Mouse (Mus musculus): ENCODE results near the gene Rap1gap. TPM values are rescaled to one million over a fixed set of nuclear protein-coding genes. Genes with fewer than 3 reads are reported as not detected.

Rap1gap gene
- polyA plus RNA-seq, 1 experiment from 2014 or later: 4.4 TPM

DNA sequence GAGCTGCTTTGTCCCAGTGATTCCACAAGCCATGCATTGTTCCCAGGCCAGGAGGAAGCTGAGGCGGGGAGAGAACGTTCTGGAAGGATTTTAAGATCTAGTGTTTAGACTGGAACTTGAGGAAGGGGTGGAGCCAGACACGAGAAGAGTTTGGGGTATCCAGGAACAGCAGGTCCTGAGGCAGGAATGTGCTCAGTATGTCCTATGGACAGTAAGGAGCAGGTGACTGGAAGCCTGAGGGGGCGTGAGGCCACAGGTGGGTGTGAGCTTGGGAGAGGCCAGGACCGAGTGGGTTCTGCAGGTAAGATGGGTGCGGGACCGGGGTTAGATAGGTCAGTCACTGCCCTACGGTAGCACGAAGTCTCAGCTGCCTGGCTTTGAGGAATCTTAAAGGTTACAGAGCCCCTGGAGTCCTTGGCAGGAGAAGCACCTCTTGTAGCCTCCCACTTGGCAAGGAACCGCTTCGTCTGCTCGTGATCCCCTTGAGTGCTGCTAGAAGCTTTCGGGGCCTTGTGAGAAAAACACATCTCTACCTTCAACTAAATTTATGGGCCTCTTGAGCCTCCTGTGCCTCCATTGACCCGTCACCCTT lies 22.8 kb downstream of the Rap1gap start:
- H3K9ac ChIP-seq (ENCODE audit: low read length): no peak overlapping the region
- no peak for ATAC-seq (replicated peaks; ENCODE audit: low FRiP score)
- H3K27me3 ChIP-seq (ENCODE audit: control insufficient read depth, insufficient read depth, low read length): peaks cover 2% of the 10 kb centered on the region
- no peaks in the 10 kb centered on the region for H3K36me3 ChIP-seq (ENCODE audit: control insufficient read depth, insufficient read depth, low read length)
- no peak overlapping the region for H3K4me2 ChIP-seq (ENCODE audit: low read depth, low read length, severe bottlenecking)
- no peak for DNase-seq (ENCODE audit: low spot score)
- 82% methylated on average over 14 of the region's 14 CpGs for WGBS
- H3K4me3 ChIP-seq (ENCODE audit: low read depth, low read length): no peak overlapping the region
- no peaks in the 10 kb centered on the region for H3K9me3 ChIP-seq (ENCODE audit: control insufficient read depth, low read length)
- no peak overlapping the region for H3K27ac ChIP-seq (ENCODE audit: low read depth, low read length)
- H3K4me1 ChIP-seq (replicated peaks; ENCODE audit: control insufficient read depth, insufficient read depth, low read length): 0 out of 2 replicates have a peak, but pooled peaks cover 4% of the 10 kb centered on the region

DNA sequence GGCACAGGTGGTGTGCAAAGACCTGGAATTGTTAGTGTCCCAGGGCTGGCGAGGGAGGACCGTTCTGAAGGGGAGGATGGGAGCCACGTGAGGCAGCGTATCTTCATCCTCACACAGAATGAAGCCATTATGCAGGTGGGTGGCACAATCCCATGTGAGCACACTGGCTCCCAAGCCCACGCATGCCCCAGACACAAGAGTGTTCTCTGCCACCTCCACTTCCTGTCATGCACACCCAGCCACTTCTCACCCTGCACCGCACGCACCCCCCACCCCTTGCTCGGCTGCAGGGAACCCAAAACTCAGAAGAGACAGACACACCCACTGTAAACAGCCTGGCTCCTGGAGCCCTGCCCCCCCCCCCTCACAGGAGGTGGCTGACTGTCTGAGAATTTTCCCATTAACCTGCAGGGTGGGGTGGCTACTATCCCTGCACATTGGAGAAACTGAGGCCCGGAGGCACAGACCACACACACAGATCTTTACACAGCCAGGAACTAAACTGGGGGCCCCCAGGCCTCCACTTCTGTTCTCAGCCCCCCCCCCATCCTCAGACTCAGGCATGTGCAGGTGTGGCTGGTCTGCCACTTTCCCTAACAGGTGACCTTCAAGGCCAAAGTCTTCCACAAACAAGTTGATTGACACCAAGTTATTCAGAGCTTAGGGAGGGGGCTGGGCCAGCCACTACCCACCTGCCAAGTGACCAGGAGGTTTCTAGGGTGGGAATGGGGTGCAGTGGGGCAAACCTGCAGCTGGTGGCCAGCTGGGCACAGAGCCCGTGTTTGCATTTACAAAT lies 27.8 kb downstream of the Rap1gap start:
- DNase-seq (ENCODE audit: low spot score): no peak
- Histone ChIP-seq H3K4me1 (replicated peaks; ENCODE audit: control insufficient read depth, insufficient read depth, low read length) (no peaks in the 10 kb centered on the region), H3K36me3 (ENCODE audit: control insufficient read depth, insufficient read depth, low read length) (no peaks in the 10 kb centered on the region), H3K27ac (ENCODE audit: low read depth, low read length) (no peak overlapping the region), H3K27me3 (ENCODE audit: control insufficient read depth, insufficient read depth, low read length) (no peaks in the 10 kb centered on the region), H3K4me2 (ENCODE audit: low read depth, low read length, severe bottlenecking) (no peak overlapping the region), H3K4me3 (ENCODE audit: low read depth, low read length) (no peak overlapping the region), H3K9me3 (ENCODE audit: control insufficient read depth, low read length) (no peaks in the 10 kb centered on the region), H3K9ac (ENCODE audit: low read length) (no peak overlapping the region)
- WGBS: 85% methylated on average over 10 of the region's 10 CpGs
- ATAC-seq (replicated peaks; ENCODE audit: low FRiP score): no peak

DNA sequence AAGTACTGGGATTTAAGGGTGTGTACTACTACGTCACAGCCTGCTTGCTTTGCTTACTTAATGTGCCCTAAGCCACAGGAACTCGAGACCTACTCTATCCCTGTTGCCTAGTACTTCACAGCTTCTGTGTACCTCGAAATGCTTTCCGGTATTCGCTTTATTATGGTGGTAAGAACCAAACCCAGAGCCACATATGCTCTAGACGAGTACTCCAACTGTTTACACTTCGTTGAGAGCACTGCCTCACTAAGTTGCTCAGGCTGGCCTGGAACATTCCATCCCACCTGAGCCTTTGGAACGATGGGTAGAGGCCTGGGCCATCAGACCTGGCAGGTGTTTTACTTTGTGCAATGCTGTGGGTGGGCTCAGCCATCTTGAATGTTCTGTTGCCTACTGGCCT lies 30.8 kb downstream of the Rap1gap start:
- H3K36me3 ChIP-seq (ENCODE audit: control insufficient read depth, insufficient read depth, low read length): no peaks in the 10 kb centered on the region
- WGBS: 80% methylated on average over 8 of the region's 8 CpGs
- DNase-seq (ENCODE audit: low spot score) (no peak), ATAC-seq (replicated peaks; ENCODE audit: low FRiP score) (no peak)
- H3K27me3 ChIP-seq (ENCODE audit: control insufficient read depth, insufficient read depth, low read length): no peaks in the 10 kb centered on the region
- no peak overlapping the region for H3K9ac ChIP-seq (ENCODE audit: low read length)
- no peak overlapping the region for H3K4me2 ChIP-seq (ENCODE audit: low read depth, low read length, severe bottlenecking)
- no peak overlapping the region for H3K27ac ChIP-seq (ENCODE audit: low read depth, low read length)
- no peaks in the 10 kb centered on the region for H3K9me3 ChIP-seq (ENCODE audit: control insufficient read depth, low read length)
- no peaks in the 10 kb centered on the region for H3K4me1 ChIP-seq (replicated peaks; ENCODE audit: control insufficient read depth, insufficient read depth, low read length)
- no peak overlapping the region for H3K4me3 ChIP-seq (ENCODE audit: low read depth, low read length)

DNA sequence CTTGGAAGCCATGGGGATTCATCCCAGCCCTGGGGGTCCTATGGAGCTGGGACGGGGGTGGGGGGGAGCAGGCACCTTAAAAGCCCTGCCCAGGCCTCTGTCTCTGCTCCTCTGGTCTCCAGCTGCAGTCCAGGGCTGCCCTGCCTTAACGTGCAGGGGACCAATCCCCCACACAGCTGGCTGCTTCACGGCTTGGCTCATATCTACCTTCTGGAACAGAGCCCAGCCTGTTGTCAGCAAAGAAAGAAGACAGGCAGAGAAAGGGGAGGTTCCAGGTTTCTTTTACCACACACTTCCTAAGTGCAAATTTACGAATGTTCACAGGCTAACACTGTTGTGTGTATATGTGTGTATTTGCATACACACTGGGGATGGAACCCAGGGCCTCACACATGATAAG lies 31.4 kb downstream of the Rap1gap start:
- Histone ChIP-seq H3K4me3 (ENCODE audit: low read depth, low read length) (no peak overlapping the region), H3K9me3 (ENCODE audit: control insufficient read depth, low read length) (no peaks in the 10 kb centered on the region), H3K4me1 (replicated peaks; ENCODE audit: control insufficient read depth, insufficient read depth, low read length) (no peaks in the 10 kb centered on the region), H3K27me3 (ENCODE audit: control insufficient read depth, insufficient read depth, low read length) (no peaks in the 10 kb centered on the region), H3K4me2 (ENCODE audit: low read depth, low read length, severe bottlenecking) (no peak overlapping the region), H3K9ac (ENCODE audit: low read length) (no peak overlapping the region), H3K27ac (ENCODE audit: low read depth, low read length) (no peak overlapping the region), H3K36me3 (ENCODE audit: control insufficient read depth, insufficient read depth, low read length) (no peaks in the 10 kb centered on the region)
- ATAC-seq (replicated peaks; ENCODE audit: low FRiP score) (no peak), DNase-seq (ENCODE audit: low spot score) (no peak)
- 47% methylated on average over 4 of the region's 4 CpGs for WGBS

DNA sequence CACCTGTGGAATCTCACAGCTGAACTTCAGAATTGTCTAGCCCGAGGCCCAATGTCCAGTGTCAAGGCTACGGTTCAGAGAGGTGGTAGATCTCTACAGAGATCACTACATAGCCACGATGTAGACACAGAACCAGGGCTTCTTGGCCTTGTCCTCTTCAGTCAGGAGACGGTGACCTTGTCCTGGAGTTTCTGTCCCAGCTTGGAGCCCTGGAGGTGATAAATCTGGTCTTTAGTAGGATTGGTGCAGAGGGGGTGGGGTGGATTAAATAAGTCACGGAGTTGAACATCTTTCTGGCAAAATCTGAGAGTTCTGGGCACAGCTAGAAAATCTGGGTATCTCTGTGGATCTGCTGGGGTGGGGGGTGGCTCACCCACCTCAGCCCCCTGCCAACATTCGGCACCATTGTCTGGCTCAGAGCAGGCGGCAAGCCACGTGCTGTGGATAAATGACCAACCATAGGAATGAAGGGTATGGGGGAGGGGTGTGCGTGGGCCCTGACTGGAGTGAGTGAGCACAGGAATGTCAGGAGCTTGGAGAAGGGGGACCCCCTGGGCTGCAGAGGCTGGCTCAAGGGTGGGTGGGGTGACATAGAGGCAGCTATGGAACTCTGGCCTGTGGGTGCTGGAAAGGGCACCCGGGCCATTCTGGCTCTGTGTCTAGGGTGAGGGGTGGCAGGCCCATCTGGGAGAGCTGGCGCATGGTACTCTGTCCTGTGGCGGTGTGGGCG lies 32.8 kb downstream of the Rap1gap start:
- no peak for DNase-seq (ENCODE audit: low spot score)
- 76% methylated on average over 13 of the region's 13 CpGs for WGBS
- Histone ChIP-seq H3K27me3 (ENCODE audit: control insufficient read depth, insufficient read depth, low read length) (no peaks in the 10 kb centered on the region), H3K4me1 (replicated peaks; ENCODE audit: control insufficient read depth, insufficient read depth, low read length) (no peaks in the 10 kb centered on the region), H3K4me2 (ENCODE audit: low read depth, low read length, severe bottlenecking) (no peak overlapping the region), H3K36me3 (ENCODE audit: control insufficient read depth, insufficient read depth, low read length) (no peaks in the 10 kb centered on the region), H3K9me3 (ENCODE audit: control insufficient read depth, low read length) (no peaks in the 10 kb centered on the region), H3K27ac (ENCODE audit: low read depth, low read length) (no peak overlapping the region), H3K9ac (ENCODE audit: low read length) (no peak overlapping the region), H3K4me3 (ENCODE audit: low read depth, low read length) (no peak overlapping the region)
- ATAC-seq (replicated peaks; ENCODE audit: low FRiP score): no peak

DNA sequence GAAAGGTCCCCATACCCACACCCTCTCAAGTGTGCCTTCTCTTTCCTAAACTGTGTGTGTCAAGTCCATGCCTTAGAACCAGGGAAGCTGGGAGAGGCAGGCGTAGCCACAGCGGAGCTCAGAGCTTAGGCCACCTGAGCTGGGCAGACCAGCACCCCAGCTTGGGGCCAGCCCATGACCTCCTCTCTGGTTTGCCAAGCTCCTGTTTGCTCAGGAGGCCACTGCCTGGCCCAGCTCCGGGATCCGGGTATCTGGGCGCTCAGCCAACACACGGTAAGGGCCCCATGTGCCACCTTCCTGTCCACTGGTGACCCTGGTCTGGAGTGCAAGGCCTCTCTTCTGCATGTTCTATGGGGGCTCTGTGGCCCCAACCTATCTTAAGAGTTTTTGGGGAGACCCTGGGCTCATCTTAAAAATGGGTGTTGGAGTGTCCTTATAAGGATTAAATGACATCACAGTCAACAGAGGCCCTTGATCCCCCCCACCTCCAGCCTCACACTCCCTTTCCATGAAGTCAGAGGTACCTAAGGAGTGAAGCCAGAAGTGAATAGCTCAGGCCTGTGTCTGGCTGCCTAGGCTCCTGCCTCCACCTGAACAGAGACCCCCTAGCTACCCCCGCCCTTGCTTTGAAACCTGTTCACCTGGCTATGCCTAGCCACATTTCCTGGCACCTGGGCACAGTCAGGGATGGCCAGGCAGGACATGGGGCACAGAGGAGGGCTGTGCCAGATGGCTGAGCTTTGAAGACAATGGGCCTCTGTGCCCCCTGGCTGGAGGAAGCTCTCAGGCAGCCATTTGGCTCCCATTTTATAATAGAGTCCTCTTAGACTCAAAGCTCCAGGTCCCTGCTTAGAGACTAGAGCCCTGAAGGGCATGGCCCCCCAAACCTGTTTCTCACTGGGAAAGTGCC lies 33.8 kb downstream of the Rap1gap start:
- Histone ChIP-seq H3K27ac (ENCODE audit: low read depth, low read length) (no peak overlapping the region), H3K4me2 (ENCODE audit: low read depth, low read length, severe bottlenecking) (no peak overlapping the region), H3K9ac (ENCODE audit: low read length) (no peak overlapping the region), H3K36me3 (ENCODE audit: control insufficient read depth, insufficient read depth, low read length) (no peaks in the 10 kb centered on the region), H3K4me1 (replicated peaks; ENCODE audit: control insufficient read depth, insufficient read depth, low read length) (no peaks in the 10 kb centered on the region), H3K9me3 (ENCODE audit: control insufficient read depth, low read length) (no peaks in the 10 kb centered on the region), H3K27me3 (ENCODE audit: control insufficient read depth, insufficient read depth, low read length) (no peaks in the 10 kb centered on the region), H3K4me3 (ENCODE audit: low read depth, low read length) (no peak overlapping the region)
- 85% methylated on average over 7 of the region's 7 CpGs for WGBS
- no peak for DNase-seq (ENCODE audit: low spot score)
- no peak for ATAC-seq (replicated peaks; ENCODE audit: low FRiP score)

DNA sequence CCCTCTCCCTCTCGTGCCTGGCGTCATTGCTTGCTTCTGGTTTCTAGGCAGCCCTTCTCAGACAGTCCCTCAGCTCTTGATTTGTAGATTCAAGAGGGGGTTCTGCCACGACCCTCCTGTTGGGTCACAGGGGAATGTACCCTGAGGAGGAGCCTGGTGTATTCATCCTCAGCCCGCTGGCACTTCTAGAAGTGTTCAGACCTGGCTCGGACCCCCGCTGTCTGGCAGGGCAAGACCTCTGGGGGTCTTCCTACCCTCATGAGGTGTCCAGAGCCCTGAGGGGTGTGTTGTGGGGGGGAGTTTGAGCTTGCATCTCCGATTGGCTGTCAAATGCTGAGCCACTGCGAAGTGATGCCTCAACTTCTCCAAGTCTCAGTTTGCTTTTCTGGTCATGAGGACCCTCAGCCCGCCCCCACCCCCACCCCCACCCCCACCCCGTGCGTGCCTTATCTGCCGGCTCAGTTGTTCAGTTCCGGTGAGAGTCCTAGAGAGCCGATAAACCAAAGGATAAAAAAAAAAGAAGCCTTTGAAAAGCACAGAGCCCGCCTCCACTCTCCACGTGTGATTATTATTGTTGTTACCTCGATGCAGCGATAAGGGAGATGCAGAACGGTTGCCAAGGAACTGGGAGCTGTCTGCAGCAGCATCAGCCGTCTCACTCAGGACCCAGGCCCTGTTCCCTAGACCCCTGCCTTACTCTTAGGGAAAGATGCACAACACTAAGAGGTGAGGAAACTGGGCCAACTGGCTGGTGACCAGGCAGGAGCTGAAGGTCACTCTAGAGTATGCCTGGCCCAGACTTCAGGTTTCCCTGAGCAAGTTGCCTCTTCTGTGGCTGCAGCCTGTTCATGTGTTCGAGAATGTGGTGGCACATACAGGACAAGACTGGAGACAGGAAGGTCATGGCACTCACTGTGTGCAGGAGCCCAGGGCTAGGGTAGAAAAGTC lies 35.0 kb downstream of the Rap1gap start:
- DNase-seq (ENCODE audit: low spot score) (no peak), ATAC-seq (replicated peaks; ENCODE audit: low FRiP score) (no peak)
- Histone ChIP-seq H3K4me1 (replicated peaks; ENCODE audit: control insufficient read depth, insufficient read depth, low read length) (no peaks in the 10 kb centered on the region; the same call in 1 of the 2 replicates), H3K27ac (ENCODE audit: low read depth, low read length) (no peak overlapping the region), H3K4me2 (ENCODE audit: low read depth, low read length, severe bottlenecking) (no peak overlapping the region), H3K9me3 (ENCODE audit: control insufficient read depth, low read length) (no peaks in the 10 kb centered on the region), H3K9ac (ENCODE audit: low read length) (no peak overlapping the region), H3K27me3 (ENCODE audit: control insufficient read depth, insufficient read depth, low read length) (no peaks in the 10 kb centered on the region), H3K4me3 (ENCODE audit: low read depth, low read length) (no peak overlapping the region), H3K36me3 (ENCODE audit: control insufficient read depth, insufficient read depth, low read length) (no peaks in the 10 kb centered on the region)
- WGBS: 67% methylated on average over 21 of the region's 21 CpGs
